Comparison of ENCODE assay signal across 15 mouse cellular contexts in the genomic region with DNA sequence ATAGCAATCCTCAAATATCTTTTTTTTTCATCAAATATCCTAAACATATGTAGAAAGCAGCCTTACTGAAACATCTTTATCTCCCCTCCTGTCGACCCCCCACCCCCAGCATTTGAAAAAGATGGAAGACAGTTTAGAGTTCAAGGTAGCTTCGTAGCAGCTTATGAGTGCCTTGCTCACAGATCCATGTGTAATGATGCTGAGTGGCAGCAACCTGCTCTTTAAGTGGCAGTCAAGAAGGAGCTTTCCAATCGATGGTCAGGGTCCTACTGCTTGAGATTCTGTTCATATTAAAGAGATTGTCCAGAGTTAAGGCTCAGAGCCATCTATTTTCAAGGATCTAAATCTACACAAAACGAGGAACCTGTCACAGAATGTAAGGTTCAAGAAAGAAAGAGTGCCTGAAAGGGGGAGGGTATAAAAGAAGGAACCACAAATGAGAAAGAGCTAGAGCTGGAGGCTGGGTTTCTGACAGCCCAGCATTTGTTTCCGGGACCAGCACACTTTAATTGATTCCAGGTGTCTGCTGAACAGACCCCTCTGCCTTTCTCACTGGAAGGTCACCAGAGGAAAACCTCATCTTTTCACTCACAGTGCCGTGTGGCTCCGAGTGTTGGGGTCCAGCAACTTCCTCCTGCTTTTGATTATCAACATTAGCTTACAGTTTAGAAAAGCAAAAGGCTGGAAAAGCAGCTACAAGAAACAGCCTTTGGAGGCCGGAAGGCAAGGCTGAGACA. TPM values are rescaled to one million over a fixed set of nuclear protein-coding genes. Genes with fewer than 3 reads are reported as not detected.
DNase-seq lines count a peak whose midpoint lies in the region; ATAC-seq and TF ChIP-seq lines count a peak whose summit lies in the region.
"Had no signal": no experiment of that assay in that cellular context is flagged by ENCODE, and none has a peak within 500 bp of the region (broad histone marks: within the 10 kb centered on the region; RNA-seq: fewer than 3 reads in every experiment).

No protein-coding gene starts in this region.

- H3K27me3 ChIP-seq in hindbrain, embryonic 12.5 days: no peaks in the 10 kb centered on the region
- no peaks in the 10 kb centered on the region for H3K27me3 ChIP-seq in hindbrain, embryonic 16.5 days (replicated peaks; ENCODE audit: control insufficient read depth, insufficient read depth, low read length)
- H3K27me3 ChIP-seq in embryonic facial prominence, embryonic 14.5 days (replicated peaks; ENCODE audit: control insufficient read depth, insufficient read depth, low read length): no peaks in the 10 kb centered on the region
- no peaks in the 10 kb centered on the region for H3K27me3 ChIP-seq in limb, embryonic 15.5 days
- H3K27me3 ChIP-seq: Patski had no signal

- peak; percentile 12 for DNase-seq in brain, embryonic 14.5 days (ENCODE audit: low read depth)
- peak; percentile 86 for DNase-seq in embryonic facial prominence, embryonic 14.5 days (ENCODE audit: low spot score)
- no peak for DNase-seq in right cerebral cortex, postnatal 25 days
- no peak for DNase-seq in cerebellum, adult 8-10 months
- no peak for DNase-seq in frontal cortex, adult 2 months (ENCODE audit: extremely low spot score in 1 of 2, low spot score in 1 of 2)
- DNase-seq: adrenal gland, adult 8-10 months; cerebellum, adult 11-12 months; gastrocnemius, postnatal 14 days; kidney, adult 18-20 months; left cerebral cortex, postnatal 4 days; lung, postnatal 14 days had no signal

- no peak for TF ChIP-seq CTCF in brain, embryonic 14.5 days (IDR thresholded peaks at IDR 0.05; ENCODE audit: borderline replicate concordance, extremely low read depth, insufficient read depth, insufficient read length)

- no peaks in the 10 kb centered on the region for H3K36me3 ChIP-seq in hindbrain, embryonic 12.5 days
- no peaks in the 10 kb centered on the region for H3K36me3 ChIP-seq in hindbrain, embryonic 16.5 days (ENCODE audit: control insufficient read depth, insufficient read depth, low read length)
- peaks cover 3% of the 10 kb centered on the region; the same call in 1 of the 2 replicates for H3K36me3 ChIP-seq in embryonic facial prominence, embryonic 14.5 days (ENCODE audit: control insufficient read depth, insufficient read depth, low read length)
- H3K36me3 ChIP-seq in limb, embryonic 15.5 days: no peaks in the 10 kb centered on the region; the same call in 1 of the 2 replicates

- H3K4me3 ChIP-seq in hindbrain, embryonic 12.5 days: no peak overlapping the region
- no peak overlapping the region for H3K4me3 ChIP-seq in hindbrain, embryonic 16.5 days (ENCODE audit: low read length)
- H3K4me3 ChIP-seq in embryonic facial prominence, embryonic 14.5 days (ENCODE audit: low read depth, low read length): no peak overlapping the region
- H3K4me3 ChIP-seq in limb, embryonic 15.5 days: no peak overlapping the region

- TF ChIP-seq POLR2A in brain, embryonic 14.5 days (IDR thresholded peaks at IDR 0.05; ENCODE audit: borderline replicate concordance, extremely low read depth, insufficient read depth, insufficient read length, poor library complexity, severe bottlenecking): no peak

- H3K27ac ChIP-seq in hindbrain, embryonic 12.5 days: peak overlapping the region; percentile 30; the same call in 1 of the 2 replicates
- no peak overlapping the region for H3K27ac ChIP-seq in hindbrain, embryonic 16.5 days (ENCODE audit: low read depth, low read length)
- H3K27ac ChIP-seq in embryonic facial prominence, embryonic 14.5 days (replicated peaks; ENCODE audit: low read depth, low read length): peak overlapping the region; percentile 84
- peak overlapping the region; percentile 65 for H3K27ac ChIP-seq in limb, embryonic 15.5 days

- ATAC-seq in hindbrain, embryonic 12.5 days (ENCODE audit: low FRiP score): no peak
- no peak for ATAC-seq in hindbrain, embryonic 16.5 days
- ATAC-seq in embryonic facial prominence, embryonic 14.5 days (ENCODE audit: low read depth): peak; percentile 82
- ATAC-seq in limb, embryonic 15.5 days (ENCODE audit: insufficient number of reproducible peaks, low FRiP score, low TSS enrichment, low read depth): no peak
- ATAC-seq: Patski had no signal

- H3K4me1 ChIP-seq in hindbrain, embryonic 12.5 days: peaks cover 2% of the 10 kb centered on the region; the same call in 1 of the 2 replicates
- H3K4me1 ChIP-seq in hindbrain, embryonic 16.5 days (ENCODE audit: control insufficient read depth, insufficient read depth, low read depth, low read length): no peaks in the 10 kb centered on the region
- peaks cover 24% of the 10 kb centered on the region for H3K4me1 ChIP-seq in embryonic facial prominence, embryonic 14.5 days (ENCODE audit: control insufficient read depth, insufficient read depth, low read length)
- peaks cover 12% of the 10 kb centered on the region for H3K4me1 ChIP-seq in limb, embryonic 15.5 days

- no peaks in the 10 kb centered on the region for H3K9me3 ChIP-seq in hindbrain, embryonic 12.5 days (replicated peaks)
- no peaks in the 10 kb centered on the region for H3K9me3 ChIP-seq in hindbrain, embryonic 16.5 days (ENCODE audit: control insufficient read depth, low read length)
- H3K9me3 ChIP-seq in embryonic facial prominence, embryonic 14.5 days (ENCODE audit: control insufficient read depth, low read length): no peaks in the 10 kb centered on the region
- no peaks in the 10 kb centered on the region for H3K9me3 ChIP-seq in limb, embryonic 15.5 days

- WGBS in hindbrain, embryonic 12.5 days: 50% methylated on average over 8 of the region's 8 CpGs
- WGBS in hindbrain, embryonic 16.5 days: 57% methylated on average over 8 of the region's 8 CpGs
- 16% methylated on average over 8 of the region's 8 CpGs for WGBS in embryonic facial prominence, embryonic 14.5 days
- WGBS in limb, embryonic 15.5 days: 14% methylated on average over 8 of the region's 8 CpGs

- no peak overlapping the region for H3K4me2 ChIP-seq in hindbrain, embryonic 12.5 days (replicated peaks)
- H3K4me2 ChIP-seq in hindbrain, embryonic 16.5 days (ENCODE audit: low read length): no peak overlapping the region
- peak overlapping the region; percentile 28; the same call in 1 of the 2 replicates for H3K4me2 ChIP-seq in embryonic facial prominence, embryonic 14.5 days (ENCODE audit: low read depth, low read length)
- no peak overlapping the region for H3K4me2 ChIP-seq in limb, embryonic 15.5 days

- H3K9ac ChIP-seq in hindbrain, embryonic 12.5 days: no peak overlapping the region
- H3K9ac ChIP-seq in hindbrain, embryonic 16.5 days (ENCODE audit: low read depth, low read length): no peak overlapping the region
- no peak overlapping the region for H3K9ac ChIP-seq in embryonic facial prominence, embryonic 14.5 days (ENCODE audit: low read depth, low read length)
- H3K9ac ChIP-seq in limb, embryonic 15.5 days: no peak overlapping the region

RNA-seq across cellular contexts. Expression of a gene that starts 31.5 kb away (rescaled TPM):
- polyA plus RNA-seq in hindbrain, embryonic 12.5 days (2016; fragmentation: Nextera tagmentation; extraction: Ambion mirVana): 26.8 and 29.6 TPM in 2 replicates
- polyA plus RNA-seq in hindbrain, embryonic 16.5 days (2015; fragmentation: Nextera tagmentation; extraction: Ambion mirVana): 6.1 and 9.1 TPM in 2 replicates
- polyA plus RNA-seq in brain, embryonic 14.5 days (2012; rRNA removed): 5.6 and 7.6 TPM in 2 replicates
- polyA plus RNA-seq in embryonic facial prominence, embryonic 14.5 days (2014; fragmentation: Nextera tagmentation; extraction: Ambion mirVana): 46.7 and 49.6 TPM in 2 replicates
- polyA plus RNA-seq in limb, embryonic 15.5 days (2015; fragmentation: Nextera tagmentation; extraction: Ambion mirVana): 35.5 and 39.0 TPM in 2 replicates
- polyA plus RNA-seq in frontal cortex, adult 2 months (2012; rRNA removed): 3.6 and 3.8 TPM in 2 replicates

RNA-seq across cellular contexts. Expression of a gene that starts 48.3 kb away (rescaled TPM):
- 0.29 and 0.84 TPM in 2 replicates for polyA plus RNA-seq in hindbrain, embryonic 12.5 days (2016; fragmentation: Nextera tagmentation; extraction: Ambion mirVana)
- 0.76 and 0.79 TPM in 2 replicates for polyA plus RNA-seq in hindbrain, embryonic 16.5 days (2015; fragmentation: Nextera tagmentation; extraction: Ambion mirVana)
- 0.23 and 0.38 TPM in 2 replicates for polyA plus RNA-seq in brain, embryonic 14.5 days (2012; rRNA removed)
- 0.88 and 1.1 TPM in 2 replicates for polyA plus RNA-seq in embryonic facial prominence, embryonic 14.5 days (2014; fragmentation: Nextera tagmentation; extraction: Ambion mirVana)
- polyA plus RNA-seq in limb, embryonic 15.5 days (2015; fragmentation: Nextera tagmentation; extraction: Ambion mirVana): 0.59 and 1.1 TPM in 2 replicates
- polyA plus RNA-seq in frontal cortex, adult 2 months (2012; rRNA removed): 0.44 and 0.50 TPM in 2 replicates
- polyA plus RNA-seq: Patski had no signal

Comparison
In these comparisons a context has a peak if more than half of its experiments do, and no peak if none do; other contexts are left out.
1. DNase-seq: peak in brain, embryonic 14.5 days (single experiment) and embryonic facial prominence, embryonic 14.5 days (single experiment); none in right cerebral cortex, postnatal 25 days (single experiment), cerebellum, adult 8-10 months (single experiment) and frontal cortex, adult 2 months (0 of 2).